Mouse (Mus musculus) kidney, adult 2 months (tissue): Measurements from ENCODE around the gene Med22.

Experiments
- CTCF ChIP-seq: fragments of 200-500 bp; conservative IDR thresholded peaks from 2 replicates; pipeline ENCODE4 v1.5.1; 2011; ENCODE audit warnings: low read depth, mild to moderate bottlenecking, control low read depth, low read length, moderate library complexity, mixed read lengths; ENCODE audit not compliant: insufficient read depth, insufficient read length
- POLR2A ChIP-seq: fragments of 200-500 bp; IDR thresholded peaks from one replicate; pipeline ENCODE4 v1.6.1; 2011; ENCODE audit warnings: low read depth, low read length, control low read depth

- TF ChIP-seq CTCF, result peak; percentile 53
- no peak for TF ChIP-seq POLR2A
Observed at GRCm38 (mm10) chr2:26941539-26941938, 31.1 kb upstream of the Med22 start.
